Mouse (Mus musculus) heart, adult 2 months (tissue): ENCODE data around the gene Csk. TPM values are rescaled to one million over a fixed set of nuclear protein-coding genes. Genes with fewer than 3 reads are reported as not detected.
A peak's percentile ranks its signal among the peaks of the same experiment; 100 is the strongest.

ENCODE experiments used
- DNase-seq, 2 experiments: peaks; one replicate each; pipeline ENCODE4 v3.0.0; 2021
- H3K27ac ChIP-seq: fragments of 200-600 bp; 2 replicates; pipeline ENCODE4 v1.8.1; 2022
- H3K27me3 ChIP-seq: fragments of 200-500 bp; 2 replicates; pipeline ENCODE4 v1.6.1; 2012; ENCODE audit warnings: mild to moderate bottlenecking, low read length, inconsistent platforms, mixed read lengths; ENCODE audit not compliant: control insufficient read depth, insufficient read depth
- H3K36me3 ChIP-seq: fragments of 200-500 bp; 2 replicates; pipeline ENCODE4 v1.6.1; 2012; ENCODE audit warnings: low read length, inconsistent platforms; ENCODE audit not compliant: control insufficient read depth, insufficient read depth
- H3K4me1 ChIP-seq: fragments of 200-500 bp; 2 replicates; pipeline ENCODE4 v1.6.1; 2011; ENCODE audit warnings: low read length; ENCODE audit not compliant: control insufficient read depth, insufficient read depth
- H3K4me3 ChIP-seq: fragments of 200-600 bp; 2 replicates; pipeline ENCODE4 v1.8.1; 2022
- H3K79me2 ChIP-seq: fragments of 200-500 bp; replicated peaks from 2 replicates; pipeline ENCODE4 v1.6.1; 2012; ENCODE audit warnings: mild to moderate bottlenecking, inconsistent platforms, low read length, moderate library complexity, mixed read lengths; ENCODE audit not compliant: control insufficient read depth, insufficient read depth
- H3K9ac ChIP-seq: fragments of 200-500 bp; 2 replicates; pipeline ENCODE4 v1.6.1; 2012; ENCODE audit warnings: low read depth, mild to moderate bottlenecking, control low read depth, inconsistent platforms, low read length, mixed read lengths
- CTCF ChIP-seq: fragments of 200-600 bp; IDR thresholded peaks from 2 replicates; pipeline ENCODE4 v1.8.1; 2022; ENCODE audit warnings: antibody characterized with exemption, mild to moderate bottlenecking, moderate library complexity
- EP300 ChIP-seq: fragments of 200-500 bp; IDR thresholded peaks from 2 replicates; pipeline ENCODE4 v1.6.1; 2011; ENCODE audit warnings: low read depth, low read length, control low read depth; ENCODE audit not compliant: insufficient read depth
- POLR2A ChIP-seq: fragments of 200-500 bp; IDR thresholded peaks from 2 replicates; pipeline ENCODE4 v1.6.1; 2011; ENCODE audit warnings: mild to moderate bottlenecking, low read depth, low read length, control low read depth; ENCODE audit not compliant: insufficient read depth
- WGBS: fragments of 180-500 bp; shearing (Covaris S2); methylation state at CpG from one replicate; pipeline ENCODE4 v1.1.7; 2018; 5-methylcytosine and 5-hydroxymethylcytosine counted together
- intact Hi-C: fragments of 180-260 bp; cut with DNase I; formaldehyde crosslinking; loops from one replicate; pipeline ENCODE4 v1.15.1; 2025
- polyA plus RNA-seq: library from polyadenylated mRNA; depleted of rRNA; stranded (reverse); fragments of >200 nt; gene quantifications from 2 replicates; pipeline ENCODE4 v1.2.3, GENCODE M21; 2012
- total RNA-seq, 2 experiments: library from RNA; stranded (reverse); gene quantifications; 2 replicates each; pipeline ENCODE4 v1.2.3; 2021

Csk gene
- total and polyA plus RNA-seq, 3 experiments, result 20.6 to 29.7 (median 23.3) TPM

DNA sequence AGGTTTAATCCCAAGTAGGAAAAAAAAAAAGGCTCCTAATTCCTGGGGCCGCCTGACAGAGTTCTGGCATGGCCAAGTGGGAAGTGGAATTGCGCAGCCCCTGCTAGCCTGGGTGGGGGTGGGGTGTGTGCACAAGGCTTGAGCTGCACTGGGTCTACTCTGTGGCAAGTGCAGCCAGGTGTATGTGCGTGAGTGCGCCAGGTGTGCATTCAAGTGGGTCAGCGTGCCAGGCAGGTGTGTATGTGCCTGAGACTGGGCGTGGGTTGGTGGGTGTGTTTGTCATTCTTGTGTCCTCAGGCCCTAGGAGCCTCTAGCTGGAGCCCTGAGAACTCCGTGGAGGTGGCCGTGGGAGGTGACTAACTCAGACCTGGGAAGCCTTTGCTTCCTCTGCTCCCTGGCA, 13.1 kb upstream of the Csk start:
- H3K27ac ChIP-seq, result no peak overlapping the region
- H3K36me3 ChIP-seq, result no peaks in the 10 kb centered on the region
- H3K79me2 ChIP-seq, result no peaks in the 10 kb centered on the region
- WGBS, result 87% methylated on average over 8 of the region's 8 CpGs
- intact Hi-C loops, result loop anchor here (5.0 kb wide), 1 partner anchor 41 kb away; the partner anchor contains the start of gene Edc3
- no peak for DNase-seq
- H3K4me3 ChIP-seq, result no peak overlapping the region
- H3K4me1 ChIP-seq, result peaks cover 10% of the 10 kb centered on the region
- H3K9ac ChIP-seq, result no peak overlapping the region
- no peaks in the 10 kb centered on the region for H3K27me3 ChIP-seq
- TF ChIP-seq POLR2A, result no peak
- no peak for TF ChIP-seq EP300
- TF ChIP-seq CTCF, result no peak

GRCm38 (mm10) chr9:57664616-57665015, 11.2 kb upstream of the Csk start:
- no peaks in the 10 kb centered on the region for H3K27me3 ChIP-seq
- intact Hi-C loops, result loop anchor here (5.0 kb wide), 1 partner anchor 43 kb away; the partner anchor contains the start of gene Edc3
- TF ChIP-seq EP300 (no peak), CTCF (no peak), POLR2A (no peak)
- no peak for DNase-seq
- H3K4me1 ChIP-seq, result peaks cover 8% of the 10 kb centered on the region
- no peaks in the 10 kb centered on the region for H3K36me3 ChIP-seq
- H3K27ac ChIP-seq, result no peak overlapping the region
- WGBS, result 59% methylated on average over 7 of the region's 7 CpGs
- H3K79me2 ChIP-seq, result no peaks in the 10 kb centered on the region
- no peak overlapping the region for H3K9ac ChIP-seq
- no peak overlapping the region for H3K4me3 ChIP-seq

DNA sequence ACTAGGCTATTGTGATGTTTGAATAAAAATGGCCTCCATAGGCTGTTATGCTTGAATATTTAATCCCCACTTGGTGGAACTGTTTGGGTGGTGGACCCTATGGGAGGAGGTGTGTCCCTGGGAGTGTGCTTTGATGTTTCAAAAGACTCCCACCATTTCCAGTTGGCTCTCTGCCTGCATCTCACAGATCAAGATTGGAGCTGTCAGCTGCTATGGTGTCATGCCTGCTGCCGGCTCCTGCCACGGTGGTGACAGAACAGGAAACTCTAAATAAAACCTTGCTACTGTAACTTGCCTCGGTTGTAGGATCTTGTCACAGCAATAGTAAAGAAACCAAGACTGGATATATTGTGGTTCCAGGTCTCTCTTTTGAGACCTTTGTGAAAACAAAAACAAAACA, 8.1 kb upstream of the Csk start:
- H3K27ac ChIP-seq, result no peak overlapping the region
- H3K4me3 ChIP-seq, result no peak overlapping the region
- WGBS, result 18% methylated on average over 3 of the region's 3 CpGs
- H3K79me2 ChIP-seq, result no peaks in the 10 kb centered on the region
- no peak for DNase-seq
- no peaks in the 10 kb centered on the region for H3K4me1 ChIP-seq
- H3K36me3 ChIP-seq, result no peaks in the 10 kb centered on the region
- no peak overlapping the region for H3K9ac ChIP-seq
- intact Hi-C loops, result no loop called here
- no peak for TF ChIP-seq EP300
- H3K27me3 ChIP-seq, result no peaks in the 10 kb centered on the region

GRCm38 (mm10) chr9:57660501-57660900, 7.1 kb upstream of the Csk start:
- intact Hi-C loops, result no loop called here
- H3K4me1 ChIP-seq, result peaks cover 2% of the 10 kb centered on the region
- H3K27ac ChIP-seq, result no peak overlapping the region
- H3K36me3 ChIP-seq, result no peaks in the 10 kb centered on the region
- no peak for DNase-seq
- H3K4me3 ChIP-seq, result no peak overlapping the region
- WGBS, result 53% methylated on average over 6 of the region's 6 CpGs
- no peak overlapping the region for H3K9ac ChIP-seq
- no peak for TF ChIP-seq EP300
- no peak for TF ChIP-seq POLR2A
- no peak for TF ChIP-seq CTCF
- no peaks in the 10 kb centered on the region for H3K79me2 ChIP-seq
- H3K27me3 ChIP-seq, result no peaks in the 10 kb centered on the region

GRCm38 (mm10) chr9:57659774-57660173, 6.3 kb upstream of the Csk start:
- whole genome bisulfite sequencing, result 11% methylated on average over 4 of the region's 4 CpGs
- TF ChIP-seq EP300 (peak; percentile 97; the same call in 1 of the 2 replicates), POLR2A (no peak), CTCF (peak; percentile 90)
- H3K79me2 ChIP-seq, result no peaks in the 10 kb centered on the region
- no peak overlapping the region for H3K9ac ChIP-seq
- no peak overlapping the region for H3K27ac ChIP-seq
- H3K27me3 ChIP-seq, result no peaks in the 10 kb centered on the region
- peak; percentile 75 to 78 for DNase-seq
- H3K4me3 ChIP-seq, result no peak overlapping the region
- H3K4me1 ChIP-seq, result peaks cover 2% of the 10 kb centered on the region
- no peaks in the 10 kb centered on the region for H3K36me3 ChIP-seq
- intact Hi-C loops, result loop anchor here (1.0 to 10.0 kb wide), 5 partner anchors 85 to 395 kb away; partner anchors contain the start of genes 1700017B05Rik and Cox5a

DNA sequence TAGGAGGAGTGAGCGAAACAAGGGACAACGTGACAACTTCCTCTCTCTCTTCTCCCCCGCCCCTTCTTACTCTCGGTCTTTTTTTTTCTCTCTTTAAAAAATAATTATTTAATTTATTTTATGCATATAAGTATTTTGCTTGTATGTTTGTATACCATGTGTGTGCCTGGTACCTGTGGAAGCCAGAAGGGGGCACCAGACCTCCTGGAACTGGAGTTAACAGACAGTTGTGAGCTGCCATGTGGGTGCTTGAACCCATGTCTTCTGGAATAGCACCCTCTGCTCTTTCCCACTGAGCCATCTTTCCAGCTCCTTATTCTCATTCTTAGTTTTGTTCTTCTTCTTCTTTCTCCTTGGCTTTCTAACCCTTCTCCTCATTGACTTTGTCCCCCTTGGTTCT, 5.5 kb upstream of the Csk start:
- no peak for DNase-seq
- no peak overlapping the region for H3K27ac ChIP-seq
- H3K9ac ChIP-seq, result no peak overlapping the region
- no peaks in the 10 kb centered on the region for H3K27me3 ChIP-seq
- peaks cover 2% of the 10 kb centered on the region for H3K4me1 ChIP-seq
- intact Hi-C loops, result loop anchor here (1.0 to 10.0 kb wide), 5 partner anchors 85 to 394 kb away; partner anchors contain the start of genes 1700017B05Rik and Cox5a
- 83% methylated on average over 4 of the region's 4 CpGs for WGBS
- H3K36me3 ChIP-seq, result no peaks in the 10 kb centered on the region
- TF ChIP-seq EP300, result no peak
- TF ChIP-seq CTCF, result peak; percentile 41; the same call in 1 of the 2 replicates
- no peak for TF ChIP-seq POLR2A
- no peak overlapping the region for H3K4me3 ChIP-seq
- no peaks in the 10 kb centered on the region for H3K79me2 ChIP-seq
